Mouse (Mus musculus): ENCODE measurements at regions not wholly inside any gene's neighbourhood (a gene's known extent, or its start where the extent isn't known, plus 50 kb on each side); places are given as distances from the start of the nearest gene placed in this dataset.
"Not testable (repeated sequence)": the region's sequence is repeated elsewhere in the genome, so short reads cannot be mapped to it uniquely, and the experiment has no call there.

- DNase-seq (ENCODE audit: inconsistent ontology term), result peak; percentile 60
These were observed 837.8 kb upstream of the Vwc2 start for GRCm38 (mm10) chr11:10276224-10276623.

GRCm38 (mm10) chr11:10283553-10283952 lies 830.5 kb upstream of the Vwc2 start:
- DNase-seq (ENCODE audit: inconsistent ontology term), result peak; percentile 57

GRCm38 (mm10) chr11:10291996-10292395 lies 822.0 kb upstream of the Vwc2 start:
- DNase-seq (ENCODE audit: inconsistent ontology term), result no peak

- no peak for DNase-seq (ENCODE audit: inconsistent ontology term)
These were observed 804.9 kb upstream of the Vwc2 start for GRCm38 (mm10) chr11:10309023-10309720.

GRCm38 (mm10) chr11:10317427-10317826 lies 796.6 kb upstream of the Vwc2 start:
- no peak for DNase-seq (ENCODE audit: inconsistent ontology term)

- DNase-seq (ENCODE audit: inconsistent ontology term), result peak; percentile 0
These were observed 795.8 kb upstream of the Vwc2 start for GRCm38 (mm10) chr11:10318048-10318759.

- DNase-seq (ENCODE audit: inconsistent ontology term), result not testable (repeated sequence)
These were observed 783.8 kb upstream of the Vwc2 start for GRCm38 (mm10) chr11:10330253-10330652.

GRCm38 (mm10) chr11:10337781-10338180 lies 776.2 kb upstream of the Vwc2 start:
- no peak for DNase-seq (ENCODE audit: inconsistent ontology term)

GRCm38 (mm10) chr11:10372340-10372739 lies 741.7 kb upstream of the Vwc2 start:
- DNase-seq (ENCODE audit: inconsistent ontology term), result no peak

Measured in Muller cell, postnatal 12 days (primary cell).